Mouse (Mus musculus) cerebellum, adult 2 months (tissue): ENCODE measurements around the gene Fuk. TPM values are rescaled to one million over a fixed set of nuclear protein-coding genes. Genes with fewer than 3 reads are reported as not detected.
A peak's percentile ranks its signal among the peaks of the same experiment; 100 is the strongest.

Experiments used
- DNase-seq, 2 experiments: peaks; one replicate each; pipeline ENCODE4 v3.0.0; 2021
- H3K27ac ChIP-seq: fragments of 200-500 bp; 2 replicates; pipeline ENCODE4 v1.5.1; 2012; ENCODE audit warnings: low read length, control low read depth, inconsistent platforms; ENCODE audit not compliant: insufficient read depth
- H3K27me3 ChIP-seq: fragments of 200-500 bp; 2 replicates; pipeline ENCODE4 v1.6.1; 2012; ENCODE audit warnings: inconsistent platforms, mild to moderate bottlenecking, low read length, moderate library complexity; ENCODE audit not compliant: control insufficient read depth, insufficient read depth
- H3K4me1 ChIP-seq: fragments of 200-500 bp; 2 replicates; pipeline ENCODE4 v1.6.1; 2011; ENCODE audit warnings: low read length; ENCODE audit not compliant: control insufficient read depth, insufficient read depth
- H3K4me3 ChIP-seq: fragments of 200-500 bp; replicated peaks from 2 replicates; pipeline ENCODE3; 2011; ENCODE audit warnings: mild to moderate bottlenecking, low read depth, low read length, control low read depth; ENCODE audit not compliant: insufficient read depth
- CTCF ChIP-seq: fragments of 200-500 bp; IDR thresholded peaks from 2 replicates; pipeline ENCODE4 v1.5.1; 2011; ENCODE audit warnings: low read depth, mild to moderate bottlenecking, control low read depth, low read length, moderate library complexity, borderline replicate concordance; ENCODE audit not compliant: insufficient read depth
- POLR2A ChIP-seq: fragments of 200-500 bp; IDR thresholded peaks from 2 replicates; pipeline ENCODE4 v1.6.1; 2011; ENCODE audit warnings: low read length, control low read depth, borderline replicate concordance; ENCODE audit not compliant: insufficient read depth
- WGBS: fragments of 180-500 bp; shearing (Covaris S2); methylation state at CpG from one replicate; pipeline ENCODE4 v1.1.7; 2018; 5-methylcytosine and 5-hydroxymethylcytosine counted together
- polyA plus RNA-seq: library from polyadenylated mRNA; depleted of rRNA; stranded (reverse); fragments of >200 nt; gene quantifications from 2 replicates; pipeline ENCODE4 v1.2.3, GENCODE M21; 2012

The Fuk gene
- polyA plus RNA-seq, 1 experiment = 27.1 TPM

DNA sequence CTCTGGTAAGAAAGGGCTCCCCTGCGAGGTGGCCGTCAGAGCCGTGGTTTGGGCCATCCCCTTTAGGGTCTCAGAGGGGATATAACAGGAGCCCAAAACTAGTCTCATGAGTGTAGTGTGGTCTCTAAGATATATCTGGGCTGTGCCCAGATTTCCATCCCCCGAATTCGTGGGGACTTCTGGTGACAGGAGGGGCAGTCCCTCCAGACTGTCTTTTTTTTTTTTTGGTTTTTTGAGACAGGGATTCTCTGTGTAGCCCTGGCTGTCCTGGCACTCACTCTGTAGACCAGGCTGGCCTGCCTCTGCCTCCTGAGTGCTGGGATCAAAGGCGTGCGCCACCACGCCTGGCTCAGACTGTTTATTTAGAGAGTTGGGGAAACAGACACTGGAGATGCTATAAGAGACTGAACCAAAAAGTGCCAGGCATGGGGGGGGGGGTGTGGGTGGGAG lies 23.4 kb upstream of the Fuk start:
- Histone ChIP-seq H3K27ac (no peak overlapping the region), H3K4me1 (peaks cover 19% of the 10 kb centered on the region), H3K27me3 (no peaks in the 10 kb centered on the region), H3K4me3 (no peak overlapping the region)
- TF ChIP-seq POLR2A (no peak), CTCF (no peak)
- WGBS = 64% methylated on average over 8 of the region's 8 CpGs
- DNase-seq = no peak

DNA sequence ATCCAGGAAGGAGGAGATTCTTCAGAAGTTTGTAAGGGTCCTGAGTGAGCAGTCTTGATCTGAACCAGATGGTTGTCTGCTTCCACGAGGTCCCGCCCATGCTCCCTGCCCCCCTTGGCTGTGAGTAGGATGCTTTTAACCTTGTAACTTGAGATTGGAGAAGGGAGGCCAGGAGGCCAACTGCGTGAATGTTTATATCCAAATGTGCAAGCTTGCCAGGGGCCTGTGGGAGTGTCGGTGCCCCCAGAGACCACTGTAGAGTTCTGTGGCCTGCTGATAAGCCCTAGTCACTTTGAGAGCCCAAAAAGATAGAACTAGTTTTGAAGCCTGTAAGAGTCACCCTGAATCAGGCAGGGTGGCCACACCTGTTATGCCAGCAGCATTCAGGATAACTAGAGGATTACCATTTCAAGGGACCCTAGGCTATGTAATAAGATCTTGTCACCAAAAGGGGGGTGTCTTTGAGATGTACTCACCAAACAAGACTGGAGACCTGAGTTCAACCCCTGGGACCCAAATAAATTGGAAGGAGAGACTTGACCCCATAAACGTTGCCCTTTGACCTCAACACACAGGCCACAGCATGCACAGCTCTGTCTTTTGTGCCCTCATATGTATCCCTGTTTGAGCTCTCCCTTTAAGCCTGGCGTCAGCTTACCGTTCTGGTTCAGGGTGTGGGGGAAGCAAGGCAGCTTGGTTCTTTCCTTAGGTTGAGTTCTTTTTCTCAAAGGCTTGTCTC lies 19.4 kb upstream of the Fuk start:
- Histone ChIP-seq H3K4me1 (peaks cover 13% of the 10 kb centered on the region; the same call in 1 of the 2 replicates), H3K27me3 (no peaks in the 10 kb centered on the region), H3K27ac (no peak overlapping the region), H3K4me3 (peak overlapping the region; percentile 86)
- 31% methylated on average over 7 of the region's 7 CpGs for WGBS
- DNase-seq = peak in 1 of 2 experiments; percentile 38
- TF ChIP-seq POLR2A (no peak), CTCF (no peak)

DNA sequence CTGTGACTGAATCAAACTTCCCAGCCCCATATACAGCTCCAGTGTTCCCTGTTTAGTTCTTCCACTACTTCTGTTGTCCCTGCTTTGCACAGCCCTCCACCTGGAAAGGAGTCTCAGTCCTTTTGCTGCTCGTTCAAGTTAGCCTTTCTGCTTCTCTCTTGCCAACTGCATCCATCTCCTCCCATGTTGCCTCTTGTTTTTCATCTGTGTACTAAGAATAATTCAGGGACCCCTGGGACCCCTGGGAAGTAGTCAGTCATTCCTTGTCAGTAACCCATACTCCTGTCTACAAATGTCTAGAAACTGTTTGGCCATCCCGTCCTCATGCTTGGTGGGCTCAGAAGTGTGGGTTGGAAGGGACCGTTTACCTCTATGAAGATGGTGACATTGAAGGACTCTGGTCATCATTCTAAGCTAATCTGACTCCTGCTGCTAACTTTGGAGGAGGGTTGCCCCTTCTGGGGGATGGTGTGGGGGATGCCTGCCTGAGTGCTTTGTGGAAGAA lies 18.5 kb upstream of the Fuk start:
- WGBS = 15% methylated on average over 3 of the region's 3 CpGs
- TF ChIP-seq CTCF (no peak), POLR2A (no peak)
- H3K4me1 ChIP-seq = peaks cover 7% of the 10 kb centered on the region; the same call in 1 of the 2 replicates
- DNase-seq = no peak
- H3K27ac ChIP-seq = peak overlapping the region; percentile 94
- no peaks in the 10 kb centered on the region for H3K27me3 ChIP-seq
- peak overlapping the region; percentile 86 for H3K4me3 ChIP-seq

DNA sequence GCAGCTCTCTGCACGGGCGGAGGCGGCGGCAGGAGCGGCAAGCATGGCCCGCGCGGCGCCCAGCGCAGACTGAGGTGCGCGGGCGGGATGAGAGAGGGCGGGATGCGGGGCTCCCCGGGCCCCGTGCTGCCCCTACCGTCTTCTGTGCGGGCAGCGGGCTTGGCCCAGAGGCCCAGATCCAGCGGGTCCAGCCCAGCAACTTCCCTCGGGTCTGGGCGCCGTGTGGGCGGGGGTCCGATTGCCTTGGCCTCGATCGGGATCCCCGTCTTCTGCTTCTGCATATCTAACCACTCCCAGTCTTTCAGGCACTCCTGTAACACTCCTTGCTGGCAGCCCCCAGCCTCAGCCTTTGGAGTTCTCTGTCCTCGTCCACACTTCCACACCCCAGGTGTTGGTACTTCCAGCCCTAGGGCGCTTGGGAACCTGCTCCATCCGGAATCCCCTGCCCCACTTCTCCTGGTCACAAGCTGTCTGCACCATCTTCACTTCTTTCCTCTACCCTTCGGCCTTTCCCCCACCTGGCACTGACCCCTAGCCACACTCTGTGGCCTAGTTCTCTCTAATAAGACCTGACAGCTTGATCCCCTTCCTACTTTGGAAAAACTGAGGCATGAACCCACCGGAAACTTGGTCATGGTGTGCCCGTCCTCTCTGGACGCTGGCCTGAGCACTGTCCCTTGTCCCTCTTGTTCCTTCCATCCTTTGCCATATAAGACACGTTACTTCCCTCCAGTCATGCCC lies 17.9 kb upstream of the Fuk start:
- WGBS = under 1% methylated on average over 22 of the region's 37 CpGs
- Histone ChIP-seq H3K27me3 (no peaks in the 10 kb centered on the region), H3K4me3 (peak overlapping the region; percentile 86), H3K4me1 (peaks cover 7% of the 10 kb centered on the region; the same call in 1 of the 2 replicates), H3K27ac (peak overlapping the region; percentile 94)
- TF ChIP-seq CTCF (no peak), POLR2A (no peak)
- DNase-seq = no peak

DNA sequence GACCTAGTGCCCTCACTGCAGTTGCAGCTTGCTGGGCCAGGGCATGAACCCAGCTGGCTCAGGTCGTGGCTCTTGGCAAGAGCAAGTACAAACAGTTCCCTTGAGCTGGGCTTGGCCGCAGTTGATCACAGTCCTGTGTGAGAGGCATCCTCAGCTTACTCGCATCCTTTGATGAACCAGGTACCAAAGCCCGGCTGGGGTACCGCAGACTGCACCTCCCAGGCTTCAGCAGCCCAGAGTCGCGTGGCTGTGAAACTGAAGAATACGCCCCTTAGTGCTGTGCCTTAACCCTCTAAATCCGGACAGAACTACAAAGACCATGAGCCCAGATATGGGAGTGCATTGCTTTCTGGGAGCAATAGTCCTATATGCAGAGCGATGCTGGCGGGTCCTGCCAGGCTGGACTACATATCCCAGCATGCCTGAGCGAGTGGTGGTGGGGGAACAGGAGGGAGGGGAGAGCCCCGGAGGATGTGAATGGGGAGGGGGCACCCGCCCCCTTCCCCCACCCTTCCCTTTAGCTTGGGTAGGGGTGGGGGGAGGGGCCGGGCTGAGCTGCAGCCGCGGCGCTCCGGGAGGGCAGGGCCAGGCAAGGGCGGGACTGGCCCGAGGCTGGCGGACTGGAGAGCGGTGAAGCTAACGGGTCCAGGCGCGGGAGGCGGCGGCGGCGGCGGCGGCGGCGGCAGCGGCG lies 17.2 kb upstream of the Fuk start, which contains the start of gene St3gal2:
TSS of gene St3gal2 (plus strand) at position 582 of the 691 bp plus-strand sequence.
- DNase-seq = peak; percentile 92 to 97
- Histone ChIP-seq H3K27me3 (no peaks in the 10 kb centered on the region), H3K27ac (peak within 1 kb of the TSS; percentile 94), H3K4me3 (peak within 1 kb of the TSS; percentile 86), H3K4me1 (peaks cover 7% of the 10 kb centered on the region; the same call in 1 of the 2 replicates)
- under 1% methylated on average over 23 of the region's 36 CpGs for WGBS
- TF ChIP-seq POLR2A (peak; percentile 52; the same call in 1 of the 2 replicates), CTCF (no peak)

DNA sequence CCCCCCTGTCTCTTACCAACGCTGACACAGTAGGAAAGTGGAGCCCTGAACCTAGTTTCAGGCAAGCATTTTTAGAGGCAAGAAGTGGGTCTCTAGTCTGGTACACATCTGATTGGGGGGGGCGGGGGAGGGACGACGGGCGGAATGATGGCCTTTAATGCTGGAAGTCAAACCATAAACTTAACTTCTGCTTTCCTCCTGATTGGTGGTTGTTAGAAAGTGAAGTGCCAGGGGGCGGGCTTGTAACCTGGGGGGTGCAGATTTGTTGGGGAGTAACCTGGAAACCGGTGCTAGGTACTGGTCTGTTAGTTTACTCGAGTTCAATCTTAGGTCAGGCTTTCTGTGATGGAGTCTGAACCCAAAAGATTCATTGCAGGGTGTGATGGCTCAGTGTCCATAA lies 16.2 kb upstream of the Fuk start:
- Histone ChIP-seq H3K27ac (no peak overlapping the region), H3K27me3 (no peaks in the 10 kb centered on the region), H3K4me3 (no peak overlapping the region), H3K4me1 (peaks cover 7% of the 10 kb centered on the region; the same call in 1 of the 2 replicates)
- WGBS = 78% methylated on average over 8 of the region's 8 CpGs
- no peak for TF ChIP-seq CTCF
- no peak for TF ChIP-seq POLR2A
- no peak for DNase-seq

DNA sequence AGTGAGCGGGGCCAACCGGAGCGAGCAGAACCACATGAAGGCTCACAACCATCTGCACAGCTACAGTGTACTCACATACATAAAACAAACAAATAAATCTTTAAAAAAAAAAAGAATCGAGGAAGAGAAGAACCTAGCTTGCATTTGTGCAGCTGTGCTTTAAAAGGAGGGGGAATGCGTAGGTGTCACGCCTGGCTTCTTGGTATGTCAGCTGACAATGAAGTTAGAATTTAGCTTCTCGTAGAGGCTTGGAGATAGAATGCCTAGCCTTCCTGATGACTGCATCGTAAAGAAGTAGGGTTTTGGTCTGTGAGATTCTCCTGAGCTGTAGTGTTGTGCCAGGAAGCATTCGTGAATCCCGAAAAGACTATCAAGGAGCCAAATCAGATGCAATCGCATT lies 15.7 kb upstream of the Fuk start:
- no peak for DNase-seq
- 85% methylated on average over 11 of the region's 11 CpGs for WGBS
- no peak overlapping the region for H3K27ac ChIP-seq
- peaks cover 7% of the 10 kb centered on the region; the same call in 1 of the 2 replicates for H3K4me1 ChIP-seq
- H3K4me3 ChIP-seq = no peak overlapping the region
- H3K27me3 ChIP-seq = no peaks in the 10 kb centered on the region
- no peak for TF ChIP-seq CTCF
